ENCODE assay signal across 8 mouse cellular contexts in genomic region chr11:117790286-117790685, GRCm38 (mm10). TPM values are rescaled to one million over a fixed set of nuclear protein-coding genes. Genes with fewer than 3 reads are reported as not detected.
DNase-seq lines count a peak whose midpoint lies in the region; ATAC-seq and TF ChIP-seq lines count a peak whose summit lies in the region.

No protein-coding gene starts in this region.

- no peak overlapping the region for H3K27ac ChIP-seq in MEL (ENCODE audit: control insufficient read depth, low read depth, low read length)
- no peak overlapping the region for H3K27ac ChIP-seq in embryonic facial prominence, embryonic 11.5 days (replicated peaks; ENCODE audit: low read depth, low read length)
- no peak overlapping the region for H3K27ac ChIP-seq in heart, embryonic 13.5 days (replicated peaks)
- 0 out of 2 replicates have a peak overlapping the region, but pooled peaks have one; percentile 38 for H3K27ac ChIP-seq in kidney, embryonic 16.5 days (ENCODE audit: low read length)
- no peak overlapping the region for H3K27ac ChIP-seq in liver, postnatal 0 days (ENCODE audit: low read depth)
- H3K27ac ChIP-seq in neural tube, embryonic 13.5 days (replicated peaks): no peak overlapping the region

- H3K79me2 ChIP-seq in MEL (ENCODE audit: control insufficient read depth, insufficient read depth, low read length, poor library complexity): no peaks in the 10 kb centered on the region

- no peak for ATAC-seq in embryonic facial prominence, embryonic 11.5 days (replicated peaks; ENCODE audit: insufficient number of reproducible peaks, low FRiP score, low TSS enrichment, low read depth)
- ATAC-seq in heart, embryonic 13.5 days (ENCODE audit: extremely low read depth, insufficient number of reproducible peaks, low FRiP score, low TSS enrichment): peak; percentile 32; the same call in 1 of the 2 replicates
- peak; percentile 43 for ATAC-seq in kidney, embryonic 16.5 days (ENCODE audit: low FRiP score, low TSS enrichment)
- peak; percentile 71 for ATAC-seq in liver, postnatal 0 days
- ATAC-seq in neural tube, embryonic 13.5 days (ENCODE audit: low read depth): no peak

- WGBS in embryonic facial prominence, embryonic 11.5 days: 7% methylated on average over 14 of the region's 14 CpGs
- 5% methylated on average over 14 of the region's 14 CpGs for WGBS in heart, embryonic 13.5 days
- WGBS in kidney, embryonic 16.5 days: 3% methylated on average over 14 of the region's 14 CpGs
- 7% methylated on average over 14 of the region's 14 CpGs for WGBS in liver, postnatal 0 days (ENCODE audit: insufficient replicate concordance)
- WGBS in neural tube, embryonic 13.5 days: 7% methylated on average over 14 of the region's 14 CpGs

- H3K4me2 ChIP-seq in embryonic facial prominence, embryonic 11.5 days (ENCODE audit: low read depth, low read length): peak overlapping the region; percentile 15; the same call in 1 of the 2 replicates
- H3K4me2 ChIP-seq in heart, embryonic 13.5 days: peak overlapping the region; percentile 67
- H3K4me2 ChIP-seq in kidney, embryonic 16.5 days (replicated peaks; ENCODE audit: low read depth, low read length): peak overlapping the region; percentile 57
- H3K4me2 ChIP-seq in liver, postnatal 0 days (ENCODE audit: low read depth, low read length): peak overlapping the region; percentile 69
- peak overlapping the region; percentile 30 for H3K4me2 ChIP-seq in neural tube, embryonic 13.5 days

- no peak overlapping the region for H3K9ac ChIP-seq in MEL (ENCODE audit: control insufficient read depth, low read depth, low read length, poor library complexity, severe bottlenecking)
- H3K9ac ChIP-seq in embryonic facial prominence, embryonic 11.5 days (replicated peaks; ENCODE audit: low read length): no peak overlapping the region
- peak overlapping the region; percentile 67 for H3K9ac ChIP-seq in heart, embryonic 13.5 days
- H3K9ac ChIP-seq in kidney, embryonic 16.5 days (replicated peaks; ENCODE audit: low read length): peak overlapping the region; percentile 54
- 0 out of 2 replicates have a peak overlapping the region, but pooled peaks have one; percentile 22 for H3K9ac ChIP-seq in liver, postnatal 0 days (replicated peaks)
- H3K9ac ChIP-seq in neural tube, embryonic 13.5 days: no peak overlapping the region

- DNase-seq in 416B (ENCODE audit: low read depth): peak; percentile 67
- DNase-seq in MEL (ENCODE audit: low read depth, low spot score): peak; percentile 77
- DNase-seq in embryonic facial prominence, embryonic 11.5 days (ENCODE audit: low spot score): peak; percentile 74
- peak; percentile 88 for DNase-seq in liver, postnatal 0 days
- DNase-seq in thymus, postnatal 4 days: peak; percentile 85

- no peak for TF ChIP-seq EP300 in MEL (IDR thresholded peaks at IDR 0.05; ENCODE audit: low read depth in 1 of 2, low read length in 2 of 2)
- TF ChIP-seq EP300 in liver, postnatal 0 days (IDR thresholded peaks at IDR 0.05; ENCODE audit: low read depth): no peak

- peak; percentile 69 for TF ChIP-seq RAD21 in MEL (IDR thresholded peaks at IDR 0.05; ENCODE audit: low read depth, low read length)

- H3K4me1 ChIP-seq in MEL (ENCODE audit: control insufficient read depth in 1 of 2, insufficient read depth in 2 of 2, low read length in 2 of 2): no peaks in the 10 kb centered on the region
- H3K4me1 ChIP-seq in embryonic facial prominence, embryonic 11.5 days (ENCODE audit: control insufficient read depth, insufficient read depth, low read length): no peaks in the 10 kb centered on the region
- H3K4me1 ChIP-seq in heart, embryonic 13.5 days: peaks cover 27% of the 10 kb centered on the region
- H3K4me1 ChIP-seq in kidney, embryonic 16.5 days (ENCODE audit: insufficient read depth, low read length): peaks cover 24% of the 10 kb centered on the region
- H3K4me1 ChIP-seq in liver, postnatal 0 days (ENCODE audit: insufficient read depth): peaks cover 26% of the 10 kb centered on the region
- peaks cover 11% of the 10 kb centered on the region for H3K4me1 ChIP-seq in neural tube, embryonic 13.5 days (replicated peaks)

- H3K27me3 ChIP-seq in MEL (ENCODE audit: control insufficient read depth in 1 of 2, insufficient read depth in 2 of 2, low read length in 2 of 2): no peaks in the 10 kb centered on the region
- H3K27me3 ChIP-seq in embryonic facial prominence, embryonic 11.5 days (ENCODE audit: control insufficient read depth, insufficient read depth, low read length): no peaks in the 10 kb centered on the region
- H3K27me3 ChIP-seq in heart, embryonic 13.5 days (replicated peaks): peaks cover 16% of the 10 kb centered on the region
- H3K27me3 ChIP-seq in kidney, embryonic 16.5 days (ENCODE audit: insufficient read depth, low read length): no peaks in the 10 kb centered on the region
- no peaks in the 10 kb centered on the region for H3K27me3 ChIP-seq in liver, postnatal 0 days (ENCODE audit: insufficient read depth, low read length)
- peaks cover 30% of the 10 kb centered on the region for H3K27me3 ChIP-seq in neural tube, embryonic 13.5 days

- no peak for TF ChIP-seq POLR2A in MEL (IDR thresholded peaks at IDR 0.05; ENCODE audit: control insufficient read depth in 1 of 2, insufficient read depth in 1 of 2, low read depth in 1 of 2, low read length in 2 of 2, poor library complexity in 1 of 2)

- H3K9me3 ChIP-seq in MEL (replicated peaks; ENCODE audit: insufficient read depth, low read length): no peaks in the 10 kb centered on the region
- H3K9me3 ChIP-seq in embryonic facial prominence, embryonic 11.5 days (replicated peaks; ENCODE audit: control insufficient read depth, low read length): no peaks in the 10 kb centered on the region
- no peaks in the 10 kb centered on the region for H3K9me3 ChIP-seq in heart, embryonic 13.5 days
- H3K9me3 ChIP-seq in kidney, embryonic 16.5 days (ENCODE audit: low read length): no peaks in the 10 kb centered on the region
- no peaks in the 10 kb centered on the region for H3K9me3 ChIP-seq in liver, postnatal 0 days (ENCODE audit: low read length)
- H3K9me3 ChIP-seq in neural tube, embryonic 13.5 days: no peaks in the 10 kb centered on the region

- no peaks in the 10 kb centered on the region for H3K36me3 ChIP-seq in MEL (ENCODE audit: control insufficient read depth in 1 of 2, insufficient read depth in 2 of 2, low read length in 2 of 2)
- H3K36me3 ChIP-seq in embryonic facial prominence, embryonic 11.5 days (replicated peaks; ENCODE audit: control insufficient read depth, insufficient read depth, low read depth, low read length): no peaks in the 10 kb centered on the region
- no peaks in the 10 kb centered on the region for H3K36me3 ChIP-seq in heart, embryonic 13.5 days
- no peaks in the 10 kb centered on the region for H3K36me3 ChIP-seq in kidney, embryonic 16.5 days (ENCODE audit: insufficient read depth, low read length)
- peaks cover 21% of the 10 kb centered on the region for H3K36me3 ChIP-seq in liver, postnatal 0 days (replicated peaks; ENCODE audit: insufficient read depth, low read length)
- no peaks in the 10 kb centered on the region for H3K36me3 ChIP-seq in neural tube, embryonic 13.5 days

- TF ChIP-seq CTCF in MEL (IDR thresholded peaks at IDR 0.05 in 2 of 3, conservative IDR thresholded peaks at IDR 0.05 in 1 of 3; ENCODE audit: control insufficient read depth in 1 of 3, insufficient read depth in 1 of 3, low read depth in 2 of 3, low read length in 3 of 3, poor library complexity in 1 of 3, severe bottlenecking in 1 of 3): peak; percentile 89 to 97 (median 92)
- TF ChIP-seq CTCF in liver, postnatal 0 days (IDR thresholded peaks at IDR 0.05; ENCODE audit: low read depth): peak; percentile 93

- H3K4me3 ChIP-seq in MEL (ENCODE audit: control insufficient read depth in 1 of 2, insufficient read depth in 1 of 2, low read depth in 2 of 2, low read length in 2 of 2): no peak overlapping the region
- H3K4me3 ChIP-seq in embryonic facial prominence, embryonic 11.5 days (ENCODE audit: low read depth, low read length): no peak overlapping the region
- H3K4me3 ChIP-seq in heart, embryonic 13.5 days: peak overlapping the region; percentile 35
- peak overlapping the region; percentile 32 for H3K4me3 ChIP-seq in kidney, embryonic 16.5 days (ENCODE audit: low read length)
- H3K4me3 ChIP-seq in liver, postnatal 0 days (ENCODE audit: low read depth, low read length): peak overlapping the region; percentile 21; the same call in 1 of the 2 replicates
- H3K4me3 ChIP-seq in neural tube, embryonic 13.5 days: no peak overlapping the region

RNA-seq across cellular contexts. Expression of gene 6030468B19Rik, which starts 7.2 kb away (rescaled TPM):
- 1.1 and 2.7 TPM in 2 replicates for total RNA-seq in MEL (2012; rRNA removed)
- polyA plus RNA-seq in MEL (2012; ENCODE audit: insufficient read depth in 1 of 2, insufficient read length in 2 of 2, low read depth in 1 of 2, low replicate concordance in 2 of 2, missing spikeins in 1 of 2): 1 to 10 TPM in 1 of 2 experiments, not detected in 1; 5.1 TPM
- 0.27 and 0.67 TPM in 2 replicates for polyA plus RNA-seq in embryonic facial prominence, embryonic 11.5 days (2014; fragmentation: Nextera tagmentation; extraction: Ambion mirVana)
- 1.3 and 2.3 TPM in 2 replicates for polyA plus RNA-seq in heart, embryonic 13.5 days (2015; fragmentation: Nextera tagmentation; extraction: Ambion mirVana)
- polyA plus RNA-seq in kidney, embryonic 16.5 days (2015; fragmentation: Nextera tagmentation; extraction: Ambion mirVana): 0.33 and 0.54 TPM in 2 replicates
- 32.7 and 33.8 TPM in 2 replicates for polyA plus RNA-seq in liver, postnatal 0 days (2015; fragmentation: Nextera tagmentation; extraction: Ambion mirVana)
- polyA plus RNA-seq in neural tube, embryonic 13.5 days (2015; fragmentation: Nextera tagmentation; extraction: Ambion mirVana): 0.18 TPM in 1 of 2 replicates, not detected in the other

RNA-seq across cellular contexts. Expression of gene Tmc6, which starts 8.3 kb away (rescaled TPM):
- 52.0 and 61.2 TPM in 2 replicates for total RNA-seq in MEL (2012; rRNA removed)
- polyA plus RNA-seq in MEL (2012; ENCODE audit: insufficient read depth in 1 of 2, insufficient read length in 2 of 2, low read depth in 1 of 2, low replicate concordance in 2 of 2, missing spikeins in 1 of 2): 10 to 100 TPM in 1 of 2 experiments, not detected in 1; 48.8 TPM
- 9.9 and 10.7 TPM in 2 replicates for polyA plus RNA-seq in embryonic facial prominence, embryonic 11.5 days (2014; fragmentation: Nextera tagmentation; extraction: Ambion mirVana)
- 22.2 and 26.9 TPM in 2 replicates for polyA plus RNA-seq in heart, embryonic 13.5 days (2015; fragmentation: Nextera tagmentation; extraction: Ambion mirVana)
- polyA plus RNA-seq in kidney, embryonic 16.5 days (2015; fragmentation: Nextera tagmentation; extraction: Ambion mirVana): 47.9 and 50.5 TPM in 2 replicates
- 19.0 and 20.2 TPM in 2 replicates for polyA plus RNA-seq in liver, postnatal 0 days (2015; fragmentation: Nextera tagmentation; extraction: Ambion mirVana)
- 8.6 and 9.7 TPM in 2 replicates for polyA plus RNA-seq in neural tube, embryonic 13.5 days (2015; fragmentation: Nextera tagmentation; extraction: Ambion mirVana)

RNA-seq across cellular contexts. Expression of gene Tmc8, which starts 8.4 kb away (rescaled TPM):
- 15.4 TPM in 2 replicates for total RNA-seq in MEL (2012; rRNA removed)
- polyA plus RNA-seq in MEL (2012; ENCODE audit: insufficient read depth in 1 of 2, insufficient read length in 2 of 2, low read depth in 1 of 2, low replicate concordance in 2 of 2, missing spikeins in 1 of 2): 10 to 100 TPM in 1 of 2 experiments, not detected in 1; 23.5 TPM
- 0.39 and 0.70 TPM in 2 replicates for polyA plus RNA-seq in embryonic facial prominence, embryonic 11.5 days (2014; fragmentation: Nextera tagmentation; extraction: Ambion mirVana)
- 2.5 and 3.0 TPM in 2 replicates for polyA plus RNA-seq in heart, embryonic 13.5 days (2015; fragmentation: Nextera tagmentation; extraction: Ambion mirVana)
- 3.6 TPM in 2 replicates for polyA plus RNA-seq in kidney, embryonic 16.5 days (2015; fragmentation: Nextera tagmentation; extraction: Ambion mirVana)
- polyA plus RNA-seq in liver, postnatal 0 days (2015; fragmentation: Nextera tagmentation; extraction: Ambion mirVana): 6.3 and 6.8 TPM in 2 replicates
- 0.95 and 1.5 TPM in 2 replicates for polyA plus RNA-seq in neural tube, embryonic 13.5 days (2015; fragmentation: Nextera tagmentation; extraction: Ambion mirVana)

RNA-seq across cellular contexts. Expression of gene Gm20708, which starts 19.2 kb away (rescaled TPM):
- total RNA-seq in MEL (2012; rRNA removed): 0.46 and 0.85 TPM in 2 replicates
- polyA plus RNA-seq in MEL (2012; ENCODE audit: insufficient read depth in 1 of 2, insufficient read length in 2 of 2, low read depth in 1 of 2, low replicate concordance in 2 of 2, missing spikeins in 1 of 2): under 1 TPM in 1 of 2 experiments, not detected in 1; 0.70 TPM
- 0.17 TPM in 1 of 2 replicates, not detected in the other for polyA plus RNA-seq in embryonic facial prominence, embryonic 11.5 days (2014; fragmentation: Nextera tagmentation; extraction: Ambion mirVana)
- polyA plus RNA-seq in heart, embryonic 13.5 days (2015; fragmentation: Nextera tagmentation; extraction: Ambion mirVana): 0.78 and 1.3 TPM in 2 replicates
- 0.26 and 0.44 TPM in 2 replicates for polyA plus RNA-seq in kidney, embryonic 16.5 days (2015; fragmentation: Nextera tagmentation; extraction: Ambion mirVana)
- 0.33 and 0.48 TPM in 2 replicates for polyA plus RNA-seq in liver, postnatal 0 days (2015; fragmentation: Nextera tagmentation; extraction: Ambion mirVana)
- polyA plus RNA-seq in neural tube, embryonic 13.5 days (2015; fragmentation: Nextera tagmentation; extraction: Ambion mirVana): 0.56 and 1.6 TPM in 2 replicates

RNA-seq across cellular contexts. Expression of gene Syngr2, which starts 19.2 kb away (rescaled TPM):
- total RNA-seq in MEL (2012; rRNA removed): 160 and 189 TPM in 2 replicates
- polyA plus RNA-seq in MEL (2012; ENCODE audit: insufficient read depth in 1 of 2, insufficient read length in 2 of 2, low read depth in 1 of 2, low replicate concordance in 2 of 2, missing spikeins in 1 of 2): 100 to 1,000 TPM in 1 of 2 experiments, not detected in 1; 384 TPM
- 30.4 and 32.9 TPM in 2 replicates for polyA plus RNA-seq in embryonic facial prominence, embryonic 11.5 days (2014; fragmentation: Nextera tagmentation; extraction: Ambion mirVana)
- polyA plus RNA-seq in heart, embryonic 13.5 days (2015; fragmentation: Nextera tagmentation; extraction: Ambion mirVana): 74.8 and 75.6 TPM in 2 replicates
- 93.2 and 106 TPM in 2 replicates for polyA plus RNA-seq in kidney, embryonic 16.5 days (2015; fragmentation: Nextera tagmentation; extraction: Ambion mirVana)
- polyA plus RNA-seq in liver, postnatal 0 days (2015; fragmentation: Nextera tagmentation; extraction: Ambion mirVana): 60.6 and 62.2 TPM in 2 replicates
- polyA plus RNA-seq in neural tube, embryonic 13.5 days (2015; fragmentation: Nextera tagmentation; extraction: Ambion mirVana): 15.3 and 17.5 TPM in 2 replicates

Comparison
In these comparisons a context has a peak if more than half of its experiments do, and no peak if none do; other contexts are left out.
1. H3K4me3 ChIP-seq: peak in heart, embryonic 13.5 days (single experiment), kidney, embryonic 16.5 days (single experiment) and liver, postnatal 0 days (single experiment); none in MEL (0 of 2), embryonic facial prominence, embryonic 11.5 days (single experiment) and neural tube, embryonic 13.5 days (single experiment).
2. H3K9ac ChIP-seq: peak in heart, embryonic 13.5 days (single experiment), kidney, embryonic 16.5 days (single experiment) and liver, postnatal 0 days (single experiment); none in MEL (single experiment), embryonic facial prominence, embryonic 11.5 days (single experiment) and neural tube, embryonic 13.5 days (single experiment).
3. ATAC-seq: peak in heart, embryonic 13.5 days (single experiment), kidney, embryonic 16.5 days (single experiment) and liver, postnatal 0 days (single experiment); none in embryonic facial prominence, embryonic 11.5 days (single experiment) and neural tube, embryonic 13.5 days (single experiment).
4. H3K4me2 ChIP-seq: peak in every context shown above with its lines; median percentile 69 in liver, postnatal 0 days; 67 in heart, embryonic 13.5 days; 57 in kidney, embryonic 16.5 days; 30 in neural tube, embryonic 13.5 days; 15 in embryonic facial prominence, embryonic 11.5 days.
5. Peak in every context shown above with its lines, with median percentiles within 50 percentile points of each other: DNase-seq.